Mouse (Mus musculus): Measurements from ENCODE around the gene Ube2o.
A peak's percentile ranks its signal among the peaks of the same experiment; 100 is the strongest.

The Ube2o gene

DNA sequence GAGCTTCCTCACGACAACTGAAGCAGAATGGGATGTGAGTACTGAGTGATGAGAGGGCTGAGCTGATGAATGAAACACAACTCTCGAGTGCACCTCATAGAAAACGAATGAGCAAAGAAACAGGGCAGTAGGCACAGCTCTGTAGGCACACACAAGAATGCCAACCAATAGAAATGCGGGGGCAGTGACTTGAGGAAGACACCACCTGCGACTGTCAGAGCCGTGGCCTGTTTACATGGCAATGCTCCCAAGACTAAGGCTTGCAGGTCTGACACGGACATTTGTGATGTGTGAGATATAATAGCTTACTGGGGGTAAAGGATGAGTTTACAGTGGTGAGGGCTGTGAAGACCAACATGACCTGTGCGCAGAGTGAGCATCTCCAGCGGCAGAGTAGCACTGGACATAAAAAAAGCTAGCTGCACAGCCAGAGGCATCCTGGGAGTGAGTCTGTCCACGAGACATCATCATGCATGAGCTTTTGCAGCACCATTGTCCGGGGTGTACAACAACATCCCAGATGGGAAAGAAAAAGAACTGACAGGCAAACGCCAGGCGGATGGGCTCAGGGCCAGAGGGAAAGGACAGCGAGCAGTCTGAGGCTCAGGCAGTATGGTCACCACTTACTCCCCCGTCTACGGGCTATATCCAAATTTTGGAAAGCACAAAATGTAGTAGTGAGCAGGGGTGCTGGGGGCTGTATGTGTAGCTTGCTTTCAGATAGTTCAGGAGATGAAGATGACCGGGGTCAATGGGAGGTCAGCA is 33.8 kb downstream of the Ube2o start:
- DNase-seq (ENCODE audit: inconsistent age in 2 of 2, low spot score in 1 of 2): no peak

DNA sequence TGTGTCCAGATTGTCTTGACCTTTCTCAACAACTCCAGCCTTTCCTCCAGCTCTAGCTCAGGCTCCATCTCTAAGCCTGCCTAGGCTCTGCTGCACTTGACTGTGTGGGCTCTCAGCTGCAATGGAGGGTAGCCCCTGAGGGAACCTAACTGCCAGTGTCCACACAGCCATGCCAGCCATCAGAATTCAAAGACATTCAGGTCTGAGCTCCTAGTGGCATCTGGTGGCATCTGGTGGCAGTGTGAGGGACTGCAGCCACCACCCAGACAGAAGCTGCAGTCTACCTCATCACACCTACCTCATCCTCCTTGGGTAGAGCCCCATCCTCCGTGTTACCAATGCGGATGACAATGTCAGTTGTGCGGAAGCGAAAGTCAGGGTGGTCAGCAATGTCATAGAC is 38.1 kb downstream of the Ube2o start:
- peak in 1 of 2 experiments; percentile 66 for DNase-seq (ENCODE audit: inconsistent age in 2 of 2, low spot score in 1 of 2)

DNA sequence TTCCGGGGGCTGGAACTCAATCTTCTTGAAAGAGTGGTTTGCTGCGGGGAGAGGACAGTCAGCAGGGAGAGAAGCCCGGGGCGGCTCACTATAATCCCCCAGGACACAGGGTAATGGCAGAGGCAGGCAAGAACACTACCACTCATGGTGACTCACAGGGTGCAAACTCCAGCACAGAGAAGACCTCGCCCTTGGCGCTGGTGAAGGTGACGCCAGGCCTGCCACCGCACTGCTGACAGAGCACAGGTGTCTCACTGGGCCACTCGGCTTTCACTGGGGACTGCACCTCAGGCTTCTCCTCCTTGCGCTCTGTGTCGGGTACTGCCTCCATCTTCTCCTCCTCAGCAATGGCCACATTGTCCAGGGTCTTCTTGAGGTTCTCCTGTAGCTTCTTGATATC is 40.1 kb downstream of the Ube2o start:
- DNase-seq (ENCODE audit: inconsistent age in 2 of 2, low spot score in 1 of 2): no peak

DNA sequence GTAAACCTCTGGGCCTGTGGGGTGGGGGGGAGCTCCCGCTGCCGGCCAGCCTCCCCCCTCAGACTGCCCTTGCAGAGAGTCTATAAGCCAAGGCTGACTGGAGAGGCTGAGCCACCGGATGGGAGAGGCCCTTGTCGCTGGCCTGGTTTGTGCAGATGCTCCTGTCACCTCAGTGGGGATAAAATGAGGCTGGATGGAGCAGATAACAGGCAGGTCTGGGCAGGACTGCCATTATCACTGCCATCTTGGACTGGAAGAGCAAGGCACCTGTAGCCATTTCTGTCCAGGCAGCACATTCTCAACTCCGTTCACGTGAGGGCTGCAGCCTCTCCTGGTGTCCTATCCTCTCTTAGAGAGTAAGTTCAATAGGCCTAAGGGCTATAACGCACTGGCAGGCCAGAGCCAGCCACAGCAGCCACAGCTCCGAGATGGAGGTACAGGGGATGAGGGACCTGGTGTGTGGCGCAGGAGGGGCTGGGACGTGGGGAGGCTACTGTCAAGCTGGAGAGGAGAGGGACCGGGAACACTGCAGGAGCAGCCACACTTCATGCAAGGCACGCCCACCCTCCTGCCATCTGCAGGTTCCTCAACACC is 43.0 kb downstream of the Ube2o start:
- no peak for DNase-seq (ENCODE audit: inconsistent age in 2 of 2, low spot score in 1 of 2)

DNA sequence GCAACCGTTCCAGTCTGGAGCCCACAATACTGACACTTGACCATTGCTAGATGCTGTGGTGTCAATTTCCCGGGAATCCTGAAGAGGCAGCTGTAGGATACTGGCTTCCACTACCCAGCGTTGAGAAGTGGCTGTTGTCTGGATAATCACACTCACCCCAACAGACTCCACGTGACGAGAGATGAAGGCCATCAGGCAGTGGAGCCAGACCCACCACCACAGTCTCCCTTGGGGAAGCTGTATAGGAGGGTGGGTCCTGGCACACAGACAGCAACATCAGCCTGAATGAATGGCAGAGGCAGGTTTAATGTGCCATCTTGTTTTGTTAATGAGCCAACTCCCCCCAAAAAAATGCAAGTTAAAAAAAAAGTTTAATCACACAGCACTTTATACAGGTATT is 43.9 kb downstream of the Ube2o start:
- no peak for DNase-seq (ENCODE audit: inconsistent age in 2 of 2, low spot score in 1 of 2)

DNA sequence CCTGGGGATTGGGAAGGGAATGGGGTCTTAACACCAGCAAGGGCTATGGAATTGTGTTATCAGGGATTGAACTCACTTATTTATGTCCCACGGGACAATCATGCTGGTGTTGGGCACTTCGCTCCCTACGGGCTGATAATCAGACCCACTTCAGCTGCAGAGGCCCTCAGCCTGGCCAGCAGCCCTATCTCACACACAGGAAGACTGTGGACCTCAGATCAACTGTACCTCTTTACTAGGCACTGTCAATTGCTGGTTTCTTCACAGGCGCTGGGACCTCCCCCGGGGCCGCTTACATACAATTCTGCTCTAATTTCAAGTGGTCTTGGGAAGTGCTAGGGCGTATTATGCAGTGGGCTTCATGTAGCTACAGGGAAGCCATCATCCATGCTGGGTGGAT is 44.6 kb downstream of the Ube2o start:
- DNase-seq (ENCODE audit: inconsistent age in 2 of 2, low spot score in 1 of 2): no peak

DNA sequence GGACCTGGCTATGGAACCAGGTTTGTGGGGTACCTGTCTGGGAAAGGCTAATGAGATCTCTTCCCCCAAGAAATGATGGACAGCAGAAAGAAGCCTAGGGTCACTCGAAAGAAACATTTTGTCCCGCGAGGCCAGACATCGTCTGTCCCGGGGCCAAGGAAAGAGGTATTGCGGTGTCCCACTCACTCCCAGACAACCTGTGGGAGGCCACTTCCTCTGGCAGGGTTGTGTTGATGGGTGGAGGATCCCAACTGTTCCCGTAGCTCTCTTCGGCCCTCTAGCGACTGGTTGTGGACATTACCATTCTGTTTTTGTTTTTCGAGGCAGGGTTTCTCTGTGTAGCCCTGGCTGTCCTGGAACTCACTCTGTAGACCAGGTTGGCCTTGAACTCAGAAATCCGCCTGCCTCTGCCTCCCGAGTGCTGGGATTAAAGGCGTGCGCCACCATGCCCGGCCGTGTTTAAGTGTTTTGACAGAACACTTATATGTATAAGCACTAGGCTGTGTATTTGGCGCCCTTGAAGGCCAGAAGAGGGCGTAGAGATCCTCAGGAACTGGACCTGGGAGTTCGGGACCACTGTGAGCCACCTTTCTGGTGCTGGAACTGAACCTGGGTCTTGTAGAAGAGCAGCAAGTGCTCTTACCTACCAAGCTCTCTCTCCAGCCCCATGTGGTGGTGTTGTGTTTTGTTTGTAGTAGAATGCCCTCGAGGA is 46.9 kb downstream of the Ube2o start:
- peak; percentile 69 to 91 for DNase-seq (ENCODE audit: inconsistent age in 2 of 2, low spot score in 1 of 2)

DNA sequence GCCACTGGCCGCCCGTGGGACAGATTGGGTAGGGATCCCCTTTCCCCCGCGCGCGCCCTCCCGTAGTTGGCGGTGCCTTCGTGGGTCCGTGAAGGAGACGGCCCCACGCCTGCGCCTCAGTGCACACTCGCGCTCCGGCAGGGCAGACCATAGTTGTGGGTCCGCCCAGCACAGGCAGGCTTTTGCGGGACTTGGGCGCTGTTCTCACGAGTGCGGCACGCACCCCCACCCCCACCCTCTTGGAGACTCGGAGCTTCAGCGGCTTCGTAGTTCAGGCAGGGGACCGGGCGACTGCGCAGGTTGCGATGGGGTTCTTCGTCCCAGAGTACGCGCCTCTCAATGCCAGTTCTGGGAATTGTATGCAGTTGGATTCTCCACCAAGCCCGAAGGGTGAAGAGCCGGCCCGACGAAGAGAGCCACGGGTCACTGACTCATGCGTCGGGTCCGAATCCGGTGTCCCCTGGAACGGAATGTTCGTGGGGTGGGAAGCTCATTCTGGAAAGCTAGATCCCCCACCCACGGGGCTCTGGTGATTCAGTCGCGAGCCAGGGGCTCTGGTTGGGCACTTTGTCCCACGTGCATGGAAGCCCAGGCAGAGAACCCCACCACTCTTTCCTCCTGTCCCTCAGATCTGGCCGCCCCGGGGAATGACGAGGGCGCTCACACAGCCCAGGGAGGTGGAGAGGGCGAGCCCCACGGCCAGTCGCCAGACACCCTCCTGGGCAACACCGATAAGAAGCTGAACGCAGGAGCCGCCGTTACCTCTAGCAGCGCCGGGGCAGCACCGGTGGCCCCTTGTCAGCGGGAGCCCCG is 47.7 kb downstream of the Ube2o start:
- peak; percentile 57 to 68 for DNase-seq (ENCODE audit: inconsistent age in 2 of 2, low spot score in 1 of 2)

DNA sequence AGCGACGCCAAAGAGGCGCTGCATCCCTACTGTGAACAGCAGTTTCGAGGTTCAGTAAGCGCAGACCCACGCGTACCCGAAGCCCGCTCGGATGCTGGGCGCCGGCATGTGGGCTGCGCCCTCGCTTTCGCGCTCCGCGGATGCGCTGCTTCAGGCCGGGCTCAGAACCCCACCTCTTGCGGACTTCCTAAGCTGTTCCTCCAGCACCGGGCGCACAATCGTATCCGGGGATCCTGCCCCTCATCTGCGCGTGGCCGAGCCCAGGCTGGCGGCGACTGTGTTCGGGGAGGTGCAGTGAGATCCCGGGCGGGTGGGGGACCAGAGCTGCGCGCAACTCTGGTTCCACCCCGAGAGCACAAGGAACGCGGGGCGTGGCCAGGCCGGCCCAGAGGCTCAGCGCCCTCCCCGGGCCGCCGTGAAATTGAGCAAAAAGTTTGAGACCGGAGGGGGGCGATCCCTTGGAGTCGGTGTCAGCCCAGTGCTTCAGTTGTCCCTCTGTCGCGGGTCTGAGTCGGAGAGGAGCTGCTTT is 48.4 kb downstream of the Ube2o start:
- peak; percentile 66 to 82 for DNase-seq (ENCODE audit: inconsistent age in 2 of 2, low spot score in 1 of 2)

DNA sequence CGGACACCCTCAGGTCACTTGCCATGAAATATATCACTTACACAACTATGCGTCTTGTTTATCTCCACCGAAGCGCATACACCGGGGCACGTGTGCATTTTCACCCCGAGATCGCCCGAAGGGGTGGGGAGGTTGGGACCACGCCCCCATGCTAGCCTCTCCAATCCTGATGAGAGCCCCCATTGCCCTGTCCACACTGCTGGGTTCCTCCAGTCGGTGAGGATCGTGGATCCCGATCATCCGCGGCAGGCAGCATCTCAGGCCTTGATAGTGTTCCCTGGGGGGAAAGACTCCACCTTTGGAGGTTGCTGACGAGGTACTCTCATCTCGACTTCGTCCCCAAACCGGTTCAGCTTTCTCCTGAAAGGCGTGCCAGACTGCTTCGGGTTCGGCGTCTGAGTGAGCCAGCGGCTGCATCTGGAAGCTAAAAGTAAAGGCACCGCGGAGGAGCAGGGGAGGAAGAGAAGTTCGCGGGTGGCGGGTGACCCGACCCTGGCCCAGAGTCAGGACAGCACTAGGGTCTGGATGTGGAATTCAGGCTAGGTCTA is 48.9 kb downstream of the Ube2o start:
- peak in 1 of 2 experiments; percentile 64 for DNase-seq (ENCODE audit: inconsistent age in 2 of 2, low spot score in 1 of 2)

DNA sequence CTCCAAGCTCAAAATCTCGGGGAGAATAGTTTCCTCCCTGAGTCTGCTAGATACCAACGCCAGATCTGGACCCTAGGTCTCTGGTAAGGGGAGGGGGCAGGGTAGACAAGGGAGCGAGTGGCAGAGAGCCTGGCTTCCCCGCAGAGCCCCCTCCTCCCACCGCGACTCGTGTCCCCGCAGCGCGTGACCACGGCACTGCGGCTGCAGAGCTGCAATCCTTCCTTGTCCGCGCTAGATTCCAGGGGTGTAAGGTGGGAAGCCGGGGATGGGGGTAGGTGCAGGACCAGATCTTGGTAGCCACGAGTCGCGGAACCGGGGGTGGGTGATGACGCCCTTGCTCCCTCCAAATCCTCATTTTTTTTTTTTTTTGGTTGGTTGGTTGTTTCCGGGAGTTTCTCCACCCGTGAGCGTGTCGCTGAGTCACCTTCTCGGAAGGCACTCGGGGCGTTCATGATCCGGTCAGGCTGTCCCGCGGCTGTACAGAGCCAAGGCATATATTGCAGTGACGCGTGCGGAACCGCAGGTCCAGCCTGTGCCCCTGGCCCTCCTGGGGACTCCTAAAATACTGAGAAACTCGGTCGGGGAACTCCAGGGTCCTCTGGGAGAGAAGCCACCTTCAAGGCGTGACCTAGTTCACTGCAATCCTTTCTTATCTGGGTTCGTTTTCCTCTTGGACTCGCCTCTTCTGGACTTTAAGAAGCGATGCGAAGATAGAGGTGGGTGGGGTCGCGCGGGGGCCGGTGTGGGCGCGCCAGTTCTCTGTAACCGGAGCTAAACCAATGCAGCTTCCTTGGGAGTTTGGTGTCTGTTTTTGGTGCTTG is 49.7 kb downstream of the Ube2o start:
- DNase-seq (ENCODE audit: inconsistent age in 2 of 2, low spot score in 1 of 2): peak in 1 of 2 experiments; percentile 65

DNA sequence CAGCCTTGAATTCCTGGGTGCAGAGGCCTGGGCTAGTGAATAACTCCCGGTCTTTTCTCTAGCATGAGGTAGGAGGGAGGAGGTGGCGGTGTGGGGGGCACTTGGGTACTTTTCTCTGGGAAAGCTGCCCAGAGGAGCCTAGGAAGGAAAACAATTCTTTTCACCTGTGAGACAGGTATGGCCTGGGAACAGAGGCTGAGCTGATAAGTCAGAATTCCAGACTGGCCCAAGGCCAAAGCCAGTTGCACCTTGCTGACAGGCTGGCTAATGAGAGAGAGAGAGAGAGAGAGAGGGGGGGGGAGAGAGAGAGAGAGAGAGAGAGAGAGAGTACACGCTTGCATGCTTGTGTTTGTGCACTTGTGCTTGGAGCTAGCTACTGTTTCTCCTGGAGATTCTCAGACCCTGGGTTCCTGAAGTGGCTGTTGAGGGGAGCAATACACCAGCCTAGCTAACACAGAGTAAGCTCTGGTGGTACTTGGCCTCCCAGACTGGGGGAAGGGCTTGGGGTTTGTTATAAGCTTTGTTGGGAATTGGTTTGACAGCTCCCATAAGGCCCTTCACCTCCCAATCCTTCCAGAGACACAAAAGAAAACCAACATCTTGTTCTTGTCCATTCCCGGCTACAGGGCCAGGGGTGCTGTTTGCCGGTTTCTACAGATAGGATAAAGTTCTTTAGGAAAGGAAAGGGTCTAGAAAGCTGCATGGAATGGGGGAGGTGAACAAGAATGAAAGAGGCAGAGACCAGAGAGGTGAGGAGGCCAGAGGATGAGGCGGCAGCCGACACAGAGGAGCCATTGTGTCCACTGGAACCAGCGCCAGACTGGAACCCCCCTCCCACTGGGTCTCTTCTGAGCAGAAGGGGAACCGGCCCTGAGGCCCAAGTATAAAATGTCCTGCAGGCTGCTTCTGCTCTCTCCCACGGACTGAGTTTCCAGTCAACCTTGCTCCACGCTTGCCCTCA is 50.8 kb downstream of the Ube2o start, which contains the start of gene Sphk1:
Sphk1 (plus strand) TSS at position 739 of the 961 bp plus-strand sequence.
- no peak for DNase-seq (ENCODE audit: inconsistent age in 2 of 2, low spot score in 1 of 2)

DNA sequence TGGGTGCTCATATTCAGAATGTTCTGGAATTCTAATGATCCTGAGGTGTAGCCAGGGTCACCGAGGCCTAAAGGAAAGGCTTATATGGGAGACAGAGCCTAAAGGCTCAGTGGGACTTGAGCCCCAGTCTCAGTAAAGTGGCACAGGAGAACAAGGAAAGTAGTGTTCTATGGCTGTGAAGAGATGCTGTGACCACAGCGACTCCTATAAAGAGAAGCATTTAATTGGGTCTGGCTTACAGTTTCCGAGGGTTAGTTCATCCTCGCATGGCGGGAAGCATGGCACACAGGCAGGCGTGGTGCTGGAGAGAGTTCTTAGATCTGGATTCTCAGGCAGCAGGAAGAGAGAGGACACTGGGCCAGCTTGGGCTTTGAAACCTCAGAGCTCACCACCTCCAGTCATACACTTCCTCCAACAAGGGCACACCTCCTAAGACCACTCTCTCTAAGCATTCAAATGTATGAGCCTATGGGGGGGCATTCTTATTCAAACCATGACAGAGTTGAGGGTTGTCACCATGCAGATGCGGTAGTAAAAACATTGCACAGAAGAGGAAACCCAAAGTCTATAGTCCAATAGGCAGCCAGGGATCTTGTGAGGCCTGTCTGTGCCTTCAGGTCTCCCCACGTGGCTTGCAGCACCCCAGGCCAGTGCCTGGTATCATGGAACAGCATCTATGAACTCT is 52.5 kb downstream of the Ube2o start:
- no peak for DNase-seq (ENCODE audit: inconsistent age in 2 of 2, low spot score in 1 of 2)

DNA sequence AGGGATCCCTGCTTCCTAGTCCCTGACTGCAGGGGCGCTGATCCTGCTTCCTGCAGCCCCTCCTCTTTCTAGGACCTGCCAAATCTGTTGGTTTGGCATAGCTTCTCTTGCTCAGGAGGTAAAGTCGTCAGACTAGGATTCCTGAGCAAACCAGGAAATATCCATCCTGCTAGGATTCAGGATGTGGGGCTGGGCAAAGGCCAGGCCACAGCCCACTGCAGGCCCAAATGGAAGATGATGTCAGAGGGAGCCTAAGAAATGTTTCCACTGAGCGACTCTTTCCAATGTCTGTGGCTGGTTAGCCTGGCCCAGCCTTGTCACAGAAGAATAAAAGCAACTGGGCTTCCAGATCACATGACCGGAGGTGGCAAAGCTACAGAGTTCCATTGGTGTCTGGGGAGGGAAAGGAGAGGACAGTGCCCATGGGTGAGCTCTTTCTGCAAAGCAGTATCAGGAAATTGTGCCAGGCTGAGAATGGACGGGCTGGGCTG is 57.5 kb downstream of the Ube2o start:
- peak; percentile 35 to 59 for DNase-seq (ENCODE audit: inconsistent age in 2 of 2, low spot score in 1 of 2)

DNA sequence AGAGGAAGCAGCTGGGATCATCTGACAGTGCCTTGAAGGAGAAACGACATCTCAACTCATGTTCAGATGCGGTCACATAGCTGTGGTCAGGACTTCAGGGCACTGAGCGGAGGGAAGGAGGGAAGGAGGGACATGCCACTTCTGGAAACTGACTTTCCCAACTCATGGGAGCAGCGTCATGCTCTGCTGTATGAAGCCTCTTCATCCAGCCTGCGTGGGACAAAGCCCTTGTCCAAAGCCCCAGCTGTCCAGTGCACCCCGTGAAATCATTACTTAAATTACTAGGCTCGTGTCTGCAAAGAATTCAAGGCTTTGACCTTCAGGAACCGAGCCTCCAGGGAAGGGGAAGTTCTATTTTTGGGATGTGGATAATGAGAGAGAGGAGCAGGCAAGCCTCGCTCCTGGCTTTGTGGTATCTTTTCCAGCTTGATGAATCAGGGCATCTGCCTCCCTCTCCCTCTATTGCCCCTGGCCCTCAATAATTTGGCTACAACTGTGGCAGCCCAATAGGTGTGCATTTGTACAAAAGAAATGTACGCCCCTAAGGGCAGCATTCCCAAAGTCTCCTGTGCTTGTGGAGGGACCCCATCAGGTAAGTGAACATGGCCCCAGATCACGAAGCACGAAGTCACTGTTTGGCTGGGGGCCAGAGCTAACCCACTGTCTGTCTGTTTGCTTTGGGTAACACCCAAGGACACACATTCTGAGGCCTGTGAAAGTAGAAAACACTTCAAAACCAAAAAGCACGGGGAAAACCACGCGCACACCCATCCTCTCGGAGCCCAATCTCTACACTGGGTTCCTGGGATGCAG is 58.2 kb downstream of the Ube2o start:
- DNase-seq (ENCODE audit: inconsistent age in 2 of 2, low spot score in 1 of 2): peak; percentile 59 to 83

DNA sequence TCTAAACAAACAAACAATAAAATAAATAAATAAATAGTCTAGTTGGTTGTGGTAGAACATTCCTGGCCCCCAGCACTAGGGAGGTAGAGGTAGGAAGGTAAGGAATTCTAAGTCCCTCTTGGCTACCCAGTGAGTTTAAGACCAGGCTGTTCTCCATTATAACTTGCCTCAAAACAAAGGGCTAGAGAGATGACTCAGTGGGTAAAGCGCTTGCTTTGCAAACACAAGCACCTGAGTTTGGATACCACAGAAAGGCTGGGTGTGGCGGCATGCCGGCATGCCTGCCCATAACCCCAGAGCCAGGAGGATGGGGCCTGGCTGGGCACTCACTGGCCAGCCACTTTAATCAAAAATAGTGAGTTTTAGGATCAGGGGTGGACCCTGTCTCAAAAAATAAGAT is 59.2 kb downstream of the Ube2o start:
- no peak for DNase-seq (ENCODE audit: inconsistent age in 2 of 2, low spot score in 1 of 2)

DNA sequence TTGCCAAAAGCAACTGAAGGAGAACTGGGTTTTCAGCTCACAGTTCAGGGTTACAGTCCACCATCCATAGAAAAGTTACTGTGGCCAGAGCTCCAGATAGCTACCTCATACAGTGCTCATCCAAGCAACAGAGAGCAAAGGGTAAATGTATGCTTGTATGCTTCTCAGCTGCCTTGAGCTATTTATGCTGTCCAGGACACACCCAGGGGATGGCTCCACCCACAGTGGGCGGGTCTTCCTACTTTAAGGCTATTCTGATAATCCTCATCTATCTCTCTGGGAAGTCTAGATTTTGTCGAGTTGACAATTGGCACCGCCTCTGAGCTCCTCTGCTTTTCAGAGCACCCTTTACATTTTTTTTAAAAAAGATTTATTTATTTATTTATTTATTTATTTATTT is 60.1 kb downstream of the Ube2o start:
- DNase-seq (ENCODE audit: inconsistent age in 2 of 2, low spot score in 1 of 2): peak in 1 of 2 experiments; percentile 43

Data from adrenal gland, adult (tissue).